Mouse (Mus musculus): Measurements from ENCODE around the gene Lrmda. TPM values are rescaled to one million over a fixed set of nuclear protein-coding genes. Genes with fewer than 3 reads are reported as not detected.

Lrmda gene
- polyA plus RNA-seq, 1 experiment from 2014 or later = 0.60 TPM

DNA sequence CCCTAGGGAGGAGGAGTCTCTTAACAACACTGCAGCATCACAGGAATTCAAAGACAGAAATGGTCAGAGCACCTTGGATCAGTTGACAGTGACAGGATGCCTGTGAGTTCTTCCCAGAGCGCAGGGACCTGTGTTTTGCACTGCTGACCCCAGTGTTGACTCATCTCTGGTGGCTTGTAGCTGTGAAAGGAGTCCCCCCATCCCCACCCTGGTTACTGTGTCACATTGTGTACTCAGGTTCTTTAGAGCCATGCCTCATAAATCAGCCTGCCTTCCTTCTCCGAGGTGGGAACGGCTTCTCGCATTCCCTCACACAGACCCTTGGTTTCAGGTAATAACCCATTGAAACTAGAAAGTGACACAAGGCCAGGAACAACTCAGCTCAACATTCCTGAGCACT, 86.3 kb downstream of the Lrmda start:
- Histone ChIP-seq H3K4me2 (no peak overlapping the region), H3K36me3 (no peaks in the 10 kb centered on the region), H3K4me1 (peaks cover 24% of the 10 kb centered on the region), H3K27ac (replicated peaks) (no peak overlapping the region), H3K9ac (no peak overlapping the region), H3K27me3 (replicated peaks) (peaks cover 52% of the 10 kb centered on the region), H3K4me3 (no peak overlapping the region), H3K9me3 (no peaks in the 10 kb centered on the region)
- WGBS = 71% methylated on average over 4 of the region's 4 CpGs
- ATAC-seq (ENCODE audit: extremely low read depth, insufficient number of reproducible peaks, low FRiP score, low TSS enrichment) = no peak

GRCm38 (mm10) chr14:22106777-22107176, 87.3 kb downstream of the Lrmda start:
- no peak overlapping the region for H3K9ac ChIP-seq
- H3K27me3 ChIP-seq (replicated peaks) = peaks cover 58% of the 10 kb centered on the region
- H3K27ac ChIP-seq (replicated peaks) = no peak overlapping the region
- no peaks in the 10 kb centered on the region for H3K36me3 ChIP-seq
- 77% methylated on average over 3 of the region's 3 CpGs for WGBS
- H3K9me3 ChIP-seq = no peaks in the 10 kb centered on the region
- H3K4me2 ChIP-seq = no peak overlapping the region
- ATAC-seq (ENCODE audit: extremely low read depth, insufficient number of reproducible peaks, low FRiP score, low TSS enrichment) = no peak
- peaks cover 24% of the 10 kb centered on the region for H3K4me1 ChIP-seq
- no peak overlapping the region for H3K4me3 ChIP-seq

- no peak overlapping the region for H3K27ac ChIP-seq (replicated peaks)
- H3K4me1 ChIP-seq = peaks cover 20% of the 10 kb centered on the region
- H3K4me3 ChIP-seq = no peak overlapping the region
- H3K27me3 ChIP-seq (replicated peaks) = peaks cover 67% of the 10 kb centered on the region
- 60% methylated on average over 4 of the region's 4 CpGs for WGBS
- H3K9me3 ChIP-seq = no peaks in the 10 kb centered on the region
- ATAC-seq (ENCODE audit: extremely low read depth, insufficient number of reproducible peaks, low FRiP score, low TSS enrichment) = no peak
- H3K9ac ChIP-seq = no peak overlapping the region
- no peaks in the 10 kb centered on the region for H3K36me3 ChIP-seq
- no peak overlapping the region for H3K4me2 ChIP-seq
These were observed 89.9 kb downstream of the Lrmda start for GRCm38 (mm10) chr14:22109423-22109822.

- H3K9ac ChIP-seq = no peak overlapping the region
- no peaks in the 10 kb centered on the region for H3K36me3 ChIP-seq
- no peak overlapping the region for H3K4me2 ChIP-seq
- peaks cover 8% of the 10 kb centered on the region; the same call in 1 of the 2 replicates for H3K4me1 ChIP-seq
- WGBS = 62% methylated on average over 8 of the region's 8 CpGs
- H3K27ac ChIP-seq (replicated peaks) = no peak overlapping the region
- ATAC-seq (ENCODE audit: extremely low read depth, insufficient number of reproducible peaks, low FRiP score, low TSS enrichment) = no peak
- no peak overlapping the region for H3K4me3 ChIP-seq
- no peaks in the 10 kb centered on the region for H3K9me3 ChIP-seq
- peaks cover 40% of the 10 kb centered on the region for H3K27me3 ChIP-seq (replicated peaks)
These were observed 94.2 kb downstream of the Lrmda start for GRCm38 (mm10) chr14:22113463-22114361.

GRCm38 (mm10) chr14:22114651-22115351, 95.3 kb downstream of the Lrmda start:
- no peaks in the 10 kb centered on the region for H3K9me3 ChIP-seq
- H3K4me1 ChIP-seq = 0 out of 2 replicates have a peak, but pooled peaks cover 5% of the 10 kb centered on the region
- 34% methylated on average over 18 of the region's 18 CpGs for WGBS
- no peaks in the 10 kb centered on the region for H3K36me3 ChIP-seq
- no peak overlapping the region for H3K4me2 ChIP-seq
- H3K27me3 ChIP-seq (replicated peaks) = peaks cover 39% of the 10 kb centered on the region
- ATAC-seq (ENCODE audit: extremely low read depth, insufficient number of reproducible peaks, low FRiP score, low TSS enrichment) = no peak
- no peak overlapping the region for H3K4me3 ChIP-seq
- no peak overlapping the region for H3K27ac ChIP-seq (replicated peaks)
- no peak overlapping the region for H3K9ac ChIP-seq

- WGBS = 62% methylated on average over 6 of the region's 6 CpGs
- H3K27me3 ChIP-seq (replicated peaks) = peaks cover 7% of the 10 kb centered on the region; the same call in 1 of the 2 replicates
- no peak for ATAC-seq (ENCODE audit: extremely low read depth, insufficient number of reproducible peaks, low FRiP score, low TSS enrichment)
These were observed 98.6 kb downstream of the Lrmda start for GRCm38 (mm10) chr14:22118096-22118495.

GRCm38 (mm10) chr14:22118512-22118911, 99.0 kb downstream of the Lrmda start:
- Histone ChIP-seq H3K36me3 (no peaks in the 10 kb centered on the region), H3K27me3 (replicated peaks) (peaks cover 5% of the 10 kb centered on the region; the same call in 1 of the 2 replicates), H3K4me1 (0 out of 2 replicates have a peak, but pooled peaks cover 5% of the 10 kb centered on the region), H3K4me3 (no peak overlapping the region), H3K9ac (no peak overlapping the region), H3K27ac (replicated peaks) (no peak overlapping the region), H3K9me3 (no peaks in the 10 kb centered on the region), H3K4me2 (no peak overlapping the region)
- ATAC-seq (ENCODE audit: extremely low read depth, insufficient number of reproducible peaks, low FRiP score, low TSS enrichment) = no peak
- WGBS = 81% methylated on average over 4 of the region's 4 CpGs

More at GRCm38 (mm10) chr14:22118096-22118495, 98.6 kb downstream of the Lrmda start:
- no peaks in the 10 kb centered on the region for H3K9me3 ChIP-seq
- no peaks in the 10 kb centered on the region for H3K36me3 ChIP-seq
- no peak overlapping the region for H3K4me3 ChIP-seq
- H3K27ac ChIP-seq (replicated peaks) = no peak overlapping the region
- 0 out of 2 replicates have a peak, but pooled peaks cover 5% of the 10 kb centered on the region for H3K4me1 ChIP-seq
- H3K4me2 ChIP-seq = no peak overlapping the region
- no peak overlapping the region for H3K9ac ChIP-seq

DNA sequence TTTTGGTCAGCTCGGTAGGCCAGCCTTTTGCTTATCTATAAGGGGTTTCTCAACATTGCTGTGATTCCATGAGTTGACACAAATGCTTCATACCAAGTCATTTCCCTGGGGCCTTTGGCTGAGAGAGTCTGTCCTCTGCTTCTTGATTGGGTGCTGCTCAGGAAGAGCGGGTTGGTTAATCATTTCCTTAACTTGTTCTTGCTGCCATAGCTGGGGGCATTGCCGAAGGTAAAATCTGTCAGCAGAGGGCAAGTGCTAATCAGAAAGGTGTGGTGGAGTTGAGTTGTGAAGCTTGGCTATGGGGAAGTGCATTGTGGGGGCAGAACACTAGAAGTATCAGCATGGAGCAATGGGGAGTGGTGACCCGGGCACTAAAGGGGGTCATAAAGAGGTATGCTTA, 106.8 kb downstream of the Lrmda start:
- Histone ChIP-seq H3K9me3 (no peaks in the 10 kb centered on the region), H3K4me1 (0 out of 2 replicates have a peak, but pooled peaks cover 1% of the 10 kb centered on the region), H3K4me3 (no peak overlapping the region), H3K4me2 (no peak overlapping the region), H3K36me3 (no peaks in the 10 kb centered on the region), H3K9ac (no peak overlapping the region), H3K27me3 (replicated peaks) (0 out of 2 replicates have a peak, but pooled peaks cover 17% of the 10 kb centered on the region), H3K27ac (replicated peaks) (no peak overlapping the region)
- ATAC-seq (ENCODE audit: extremely low read depth, insufficient number of reproducible peaks, low FRiP score, low TSS enrichment) = no peak
- WGBS = 53% methylated on average over 4 of the region's 4 CpGs

DNA sequence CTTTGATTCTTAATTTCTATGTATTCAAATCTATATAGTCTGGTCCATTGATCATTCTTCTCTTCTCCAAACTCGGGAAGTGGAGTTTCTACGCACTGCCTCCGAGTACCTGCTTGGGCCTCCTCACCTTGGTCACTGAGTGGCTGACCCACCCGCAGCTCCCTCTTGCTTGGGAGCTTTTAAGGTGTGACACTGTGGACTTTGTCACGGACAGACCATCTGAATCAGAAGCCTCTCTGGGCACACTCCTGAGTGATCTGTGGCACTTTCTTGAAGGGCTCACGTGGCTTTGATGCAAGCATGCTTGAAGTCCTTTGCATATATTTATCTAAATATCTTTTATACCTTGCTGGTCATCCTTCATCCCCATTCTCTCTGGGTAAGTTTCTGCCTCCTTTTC, 107.3 kb downstream of the Lrmda start:
- H3K36me3 ChIP-seq = no peaks in the 10 kb centered on the region
- 80% methylated on average over 6 of the region's 6 CpGs for WGBS
- 0 out of 2 replicates have a peak, but pooled peaks cover 17% of the 10 kb centered on the region for H3K27me3 ChIP-seq (replicated peaks)
- 0 out of 2 replicates have a peak, but pooled peaks cover 2% of the 10 kb centered on the region for H3K4me1 ChIP-seq
- H3K9me3 ChIP-seq = no peaks in the 10 kb centered on the region
- ATAC-seq (ENCODE audit: extremely low read depth, insufficient number of reproducible peaks, low FRiP score, low TSS enrichment) = no peak
- H3K9ac ChIP-seq = no peak overlapping the region
- H3K4me3 ChIP-seq = no peak overlapping the region
- no peak overlapping the region for H3K4me2 ChIP-seq
- H3K27ac ChIP-seq (replicated peaks) = no peak overlapping the region

- H3K9me3 ChIP-seq = peaks cover 11% of the 10 kb centered on the region
- 0 out of 2 replicates have a peak, but pooled peaks cover 7% of the 10 kb centered on the region for H3K27me3 ChIP-seq (replicated peaks)
- 0 out of 2 replicates have a peak, but pooled peaks cover 2% of the 10 kb centered on the region for H3K4me1 ChIP-seq
- H3K27ac ChIP-seq (replicated peaks) = no peak overlapping the region
- no peak overlapping the region for H3K4me2 ChIP-seq
- no peak for ATAC-seq (ENCODE audit: extremely low read depth, insufficient number of reproducible peaks, low FRiP score, low TSS enrichment)
- WGBS = 70% methylated on average over 7 of the region's 7 CpGs
- no peak overlapping the region for H3K9ac ChIP-seq
- no peaks in the 10 kb centered on the region for H3K36me3 ChIP-seq
- no peak overlapping the region for H3K4me3 ChIP-seq
These were observed 111.6 kb downstream of the Lrmda start for GRCm38 (mm10) chr14:22130950-22131585.

DNA sequence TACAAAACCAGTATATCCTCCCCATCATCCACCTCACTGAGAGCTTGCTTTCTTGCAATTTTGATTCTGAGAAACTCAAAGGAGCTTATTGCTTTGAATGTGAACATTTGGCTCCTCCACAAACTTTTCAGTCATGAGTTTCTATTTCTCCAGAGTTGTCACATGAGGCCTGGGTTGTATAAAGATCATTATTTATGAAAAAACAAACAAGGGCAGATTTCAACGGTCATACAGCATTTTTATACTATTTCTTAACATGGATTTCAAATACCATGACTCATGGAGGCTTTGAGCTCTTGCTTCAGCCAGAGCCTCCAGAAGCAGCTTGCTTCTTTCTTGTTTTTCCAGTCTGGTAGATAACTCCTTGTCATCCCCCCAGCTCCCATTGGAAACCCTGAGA, 119.8 kb downstream of the Lrmda start:
- Histone ChIP-seq H3K4me1 (no peaks in the 10 kb centered on the region), H3K4me2 (no peak overlapping the region), H3K27me3 (replicated peaks) (no peaks in the 10 kb centered on the region), H3K4me3 (no peak overlapping the region), H3K36me3 (no peaks in the 10 kb centered on the region), H3K27ac (replicated peaks) (no peak overlapping the region), H3K9ac (no peak overlapping the region), H3K9me3 (peaks cover 10% of the 10 kb centered on the region)
- WGBS = 61% methylated on average over 1 of the region's 1 CpGs
- no peak for ATAC-seq (ENCODE audit: extremely low read depth, insufficient number of reproducible peaks, low FRiP score, low TSS enrichment)
